Mouse (Mus musculus) A20 (cell line): ENCODE measurements around the gene Alg10b.
"Not testable (repeated sequence)": the region's sequence is repeated elsewhere in the genome, so short reads cannot be mapped to it uniquely, and the experiment has no call there.

Experiments
- DNase-seq: peaks from one replicate; pipeline ENCODE4 v3.0.0-alpha.2; 2011; ENCODE audit warnings: low read depth, low spot score

Gene Alg10b

DNA sequence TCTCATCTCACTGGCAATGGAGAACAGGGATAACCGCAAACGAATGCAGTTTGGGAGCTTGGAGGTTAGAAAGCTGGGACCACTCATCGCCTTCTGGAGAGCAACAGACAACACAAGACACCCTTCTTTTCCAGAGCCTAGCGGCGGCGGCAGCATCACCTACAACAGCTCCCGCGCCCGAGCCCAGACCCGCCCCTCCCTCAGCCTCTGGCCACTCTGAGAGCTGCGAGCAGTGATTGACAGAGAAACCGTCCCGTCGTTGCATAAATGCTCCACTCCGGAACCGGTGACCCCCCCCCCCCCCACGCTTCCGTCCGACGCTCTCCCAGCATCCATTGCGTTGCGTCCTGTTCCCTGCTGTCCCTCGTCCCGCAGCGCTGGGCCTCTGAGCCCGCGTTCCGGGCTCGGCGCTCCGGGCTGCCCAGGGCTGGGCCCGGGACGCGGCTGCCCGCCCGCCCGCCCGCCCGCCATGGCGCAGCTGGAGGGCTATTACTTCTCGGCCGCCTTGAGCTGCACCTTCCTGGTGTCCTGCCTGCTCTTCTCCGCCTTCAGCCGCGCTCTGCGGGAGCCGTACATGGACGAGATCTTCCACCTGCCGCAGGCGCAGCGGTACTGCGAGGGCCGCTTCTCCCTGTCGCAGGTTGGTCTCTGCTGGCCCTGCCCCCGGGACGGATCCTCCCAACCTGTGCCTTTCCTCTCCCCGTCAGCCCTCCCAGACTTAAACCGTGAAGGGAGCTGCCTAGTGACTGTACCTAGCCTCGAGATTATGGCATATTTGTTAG lies at the start of gene Alg10b:
TSS of gene Alg10b (plus strand) at position 343 of the 782 bp plus-strand sequence.
- peak; percentile 94 for DNase-seq

DNA sequence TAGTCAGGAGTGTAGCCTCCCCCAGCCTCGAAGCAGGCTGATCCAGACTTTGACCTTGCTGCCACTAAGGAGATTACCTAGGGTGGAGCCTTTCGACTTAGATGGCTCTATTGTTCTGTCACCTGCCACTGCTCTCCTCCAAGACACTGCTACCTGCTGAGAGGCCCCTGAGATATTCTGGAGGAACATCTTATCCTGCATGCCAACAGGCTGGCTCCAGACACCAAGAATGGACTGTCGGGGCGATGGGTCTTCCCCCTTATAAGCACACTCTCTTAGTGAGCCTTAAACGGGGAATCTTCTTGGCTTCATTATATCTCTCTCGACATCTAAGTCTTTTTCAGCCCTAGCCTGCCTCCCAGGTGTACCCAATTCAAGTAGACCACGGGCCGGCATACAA lies 41.0 kb upstream of the Alg10b start:
- not testable (repeated sequence) for DNase-seq

DNA sequence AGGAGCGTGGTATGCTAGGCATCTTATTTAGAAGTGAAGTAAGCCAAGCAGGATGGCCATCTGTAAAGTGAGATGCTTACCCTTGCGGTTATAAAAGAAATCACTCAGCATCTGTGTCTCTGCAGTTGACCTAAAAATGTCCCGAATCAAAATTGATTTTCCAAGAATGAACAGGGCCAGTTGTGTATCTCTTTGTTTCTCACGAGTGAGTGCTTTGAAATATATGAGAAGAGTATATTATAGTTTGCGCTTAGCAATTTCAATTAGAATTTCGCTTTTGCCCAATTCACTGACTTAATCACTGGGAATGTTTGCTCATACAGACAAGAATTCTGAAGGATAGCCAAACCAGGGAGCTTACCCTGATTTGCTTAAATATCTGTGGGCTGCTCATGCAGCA lies 40.6 kb upstream of the Alg10b start:
- no peak for DNase-seq

DNA sequence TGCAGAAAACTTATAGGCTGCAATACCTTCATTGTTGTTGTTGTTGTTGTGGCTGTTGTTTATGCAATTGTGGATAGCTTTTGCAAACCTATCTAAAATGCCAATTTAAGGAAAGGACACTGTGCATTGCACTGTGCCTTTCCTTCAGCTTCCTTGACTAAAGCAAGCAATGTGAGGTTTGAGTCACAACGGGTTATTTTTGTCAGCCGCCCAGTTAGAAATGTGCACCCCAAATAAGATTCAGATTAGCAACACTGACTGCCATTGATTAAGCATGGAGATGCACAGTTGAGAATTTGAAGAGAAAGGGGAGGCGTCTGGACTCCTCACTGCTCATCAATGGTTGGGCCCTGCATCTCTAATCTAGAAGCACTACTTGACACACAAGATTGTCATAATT lies 39.4 kb upstream of the Alg10b start:
- no peak for DNase-seq

DNA sequence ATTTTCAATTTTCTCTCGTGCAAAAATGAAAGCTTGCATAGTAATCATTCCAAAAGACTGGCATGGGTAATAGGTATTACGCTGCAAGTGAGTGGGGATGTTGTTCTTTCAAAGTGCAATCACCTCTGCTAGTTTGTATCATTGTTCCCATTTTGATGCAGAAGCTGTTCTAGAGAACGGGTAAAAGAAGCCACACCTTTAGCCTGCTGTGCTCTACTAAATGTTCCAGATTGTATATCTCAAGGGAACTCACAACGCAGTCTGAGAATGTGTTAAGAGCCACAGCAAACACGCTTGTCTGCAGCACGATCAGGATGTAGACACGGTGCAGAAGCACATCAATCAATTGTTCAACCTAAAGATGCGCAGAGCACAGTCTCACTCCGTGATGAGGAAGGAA lies 34.6 kb upstream of the Alg10b start:
- no peak for DNase-seq

DNA sequence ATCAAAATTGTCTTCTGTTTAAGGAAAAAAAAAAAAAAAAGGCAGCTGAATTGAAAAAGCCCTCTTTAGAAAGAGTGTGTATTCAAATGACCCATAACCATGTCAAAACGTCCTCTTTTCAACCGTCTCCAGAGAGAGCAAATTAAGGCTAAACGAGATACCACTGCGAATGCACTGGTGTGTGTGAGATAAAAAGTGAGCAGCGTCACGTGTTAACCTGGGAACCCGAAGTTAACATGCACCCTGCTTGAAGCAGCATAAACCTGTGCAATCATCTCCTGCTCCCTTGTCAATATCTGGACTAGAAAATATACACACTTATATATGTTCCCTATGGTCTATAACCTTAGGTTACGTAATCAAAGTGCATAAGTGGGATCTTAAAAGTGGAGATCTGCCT lies 10.2 kb upstream of the Alg10b start:
- DNase-seq, result no peak

DNA sequence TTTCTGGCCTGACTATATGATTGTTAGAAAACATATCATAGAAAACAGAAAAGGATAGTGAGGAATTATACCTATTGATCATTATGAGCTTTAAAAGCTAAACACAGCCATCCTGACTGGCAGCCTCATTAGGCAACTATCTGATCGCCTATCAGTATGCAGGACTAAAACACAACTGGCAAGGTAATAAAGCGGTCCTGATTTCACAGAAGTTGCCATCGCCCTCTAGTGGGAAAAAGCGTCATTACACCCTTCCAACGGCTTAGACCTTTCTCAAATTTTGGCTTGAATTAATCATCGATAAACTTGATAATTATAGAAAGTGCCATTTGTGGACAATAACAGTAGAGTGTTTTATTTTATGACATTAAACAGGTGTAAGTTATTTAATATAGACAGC lies 9.2 kb upstream of the Alg10b start:
- DNase-seq, result peak; percentile 62

DNA sequence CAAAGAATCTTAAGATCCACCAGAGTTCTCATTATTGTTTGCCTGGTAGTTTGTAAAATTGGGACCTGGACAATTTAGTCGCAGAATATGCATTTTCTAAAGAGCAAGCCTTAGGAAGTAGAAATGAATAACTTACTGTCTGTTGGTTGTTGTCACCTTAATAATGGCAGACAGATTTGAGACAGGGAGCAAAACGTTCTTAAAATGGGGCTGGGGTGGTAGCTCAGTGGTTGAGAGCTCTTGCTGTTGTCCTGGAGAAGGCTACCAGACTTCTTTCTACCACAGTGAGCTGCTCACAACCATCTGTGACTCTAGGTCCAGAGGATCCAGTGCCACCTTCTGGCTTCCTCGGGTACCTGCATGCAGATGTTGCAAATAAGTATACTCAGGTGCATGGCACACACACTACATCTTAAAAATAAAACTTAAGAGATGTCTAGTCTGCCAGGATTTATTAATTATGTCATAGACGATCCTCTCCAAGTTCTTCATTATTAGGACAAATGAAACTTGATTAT lies 1.0 kb downstream of the Alg10b start:
- peak; percentile 84 for DNase-seq

DNA sequence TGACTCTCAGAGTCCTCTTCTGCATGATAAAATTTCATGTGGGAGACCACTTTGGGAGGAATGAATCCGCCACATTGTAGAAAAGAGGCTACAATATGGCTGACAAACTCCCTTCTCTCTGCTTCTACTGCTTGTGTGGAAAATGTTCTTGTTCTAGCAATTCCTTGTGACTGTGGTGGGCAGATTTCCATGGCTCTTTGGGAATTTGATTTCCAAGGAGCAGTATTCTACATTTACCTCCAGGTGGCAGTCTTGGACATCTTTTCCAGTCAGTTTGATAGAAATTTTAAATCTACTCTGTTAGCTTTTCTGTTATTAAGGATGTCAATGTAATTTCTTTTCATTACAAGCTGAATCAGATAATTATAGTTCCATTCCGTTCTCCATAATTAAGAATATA lies 13.5 kb downstream of the Alg10b start:
- peak; percentile 16 for DNase-seq

DNA sequence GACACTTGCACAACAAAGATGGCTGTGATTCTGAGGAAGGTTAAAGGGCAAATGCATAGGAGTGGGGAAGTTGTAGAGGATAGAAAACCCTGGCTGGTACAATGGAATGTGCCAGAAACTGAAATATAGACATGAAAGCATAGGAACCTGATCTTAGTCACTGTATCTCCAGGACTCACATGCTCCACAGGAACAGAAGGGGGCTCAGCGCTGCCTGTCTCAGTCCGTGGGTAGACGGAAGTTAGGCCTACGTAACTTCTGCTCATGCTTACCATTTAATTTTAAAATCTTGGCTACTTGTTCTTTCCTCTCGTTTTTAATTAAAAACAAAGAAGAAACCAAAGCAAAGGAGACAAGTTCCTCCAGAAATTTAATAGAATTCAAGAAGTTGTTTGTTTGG lies 20.0 kb downstream of the Alg10b start:
- DNase-seq, result no peak

DNA sequence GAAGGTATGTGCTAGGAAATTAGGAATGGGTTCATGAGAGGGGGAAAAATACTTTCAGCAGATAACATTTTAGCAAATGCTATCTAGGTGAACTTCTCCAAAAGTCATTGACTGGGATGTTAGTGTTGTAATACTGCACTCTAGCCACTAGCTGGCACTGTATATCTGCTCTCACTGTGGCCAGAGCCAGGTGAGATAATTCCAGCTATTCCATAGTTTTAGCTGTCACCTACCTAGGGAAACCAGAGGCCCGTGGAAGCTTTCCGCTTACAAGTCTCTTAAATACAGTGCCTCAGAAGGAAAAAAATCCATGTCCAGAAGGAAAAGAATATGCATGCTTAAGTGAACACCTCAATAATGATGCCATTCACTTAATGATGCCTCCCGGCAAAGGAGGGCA lies 25.6 kb downstream of the Alg10b start:
- no peak for DNase-seq

DNA sequence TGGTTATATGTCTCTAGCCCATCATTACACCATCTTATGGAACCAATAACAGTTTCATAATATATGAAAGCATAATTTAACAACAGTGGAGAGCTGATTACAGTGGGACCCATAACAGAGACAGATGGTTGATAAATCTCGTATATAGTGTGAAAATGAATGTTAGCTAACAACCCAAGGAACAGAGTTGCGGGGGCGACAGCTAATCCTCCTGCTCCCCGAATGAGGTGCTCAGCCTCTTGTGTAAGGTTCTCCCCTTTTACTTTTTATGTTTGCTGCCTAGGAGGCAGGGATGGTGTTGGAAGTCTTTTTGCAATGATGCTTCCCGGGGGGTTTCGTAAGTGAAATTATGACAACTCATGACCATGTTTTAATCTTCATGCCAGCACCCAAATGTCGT lies 58.8 kb downstream of the Alg10b start:
- no peak for DNase-seq
